Mouse (Mus musculus) heart, postnatal 0 days (tissue): Measurements from ENCODE around the gene Faap24.

Source experiments
- CTCF ChIP-seq: IDR thresholded peaks from 2 replicates; pipeline ENCODE4 v1.5.1; 2016; ENCODE audit warnings: antibody characterized with exemption, control low read depth, low read depth
- EP300 ChIP-seq: IDR thresholded peaks from 2 replicates; pipeline ENCODE4 v1.6.1; 2016; ENCODE audit warnings: antibody characterized with exemption, low read depth

DNA sequence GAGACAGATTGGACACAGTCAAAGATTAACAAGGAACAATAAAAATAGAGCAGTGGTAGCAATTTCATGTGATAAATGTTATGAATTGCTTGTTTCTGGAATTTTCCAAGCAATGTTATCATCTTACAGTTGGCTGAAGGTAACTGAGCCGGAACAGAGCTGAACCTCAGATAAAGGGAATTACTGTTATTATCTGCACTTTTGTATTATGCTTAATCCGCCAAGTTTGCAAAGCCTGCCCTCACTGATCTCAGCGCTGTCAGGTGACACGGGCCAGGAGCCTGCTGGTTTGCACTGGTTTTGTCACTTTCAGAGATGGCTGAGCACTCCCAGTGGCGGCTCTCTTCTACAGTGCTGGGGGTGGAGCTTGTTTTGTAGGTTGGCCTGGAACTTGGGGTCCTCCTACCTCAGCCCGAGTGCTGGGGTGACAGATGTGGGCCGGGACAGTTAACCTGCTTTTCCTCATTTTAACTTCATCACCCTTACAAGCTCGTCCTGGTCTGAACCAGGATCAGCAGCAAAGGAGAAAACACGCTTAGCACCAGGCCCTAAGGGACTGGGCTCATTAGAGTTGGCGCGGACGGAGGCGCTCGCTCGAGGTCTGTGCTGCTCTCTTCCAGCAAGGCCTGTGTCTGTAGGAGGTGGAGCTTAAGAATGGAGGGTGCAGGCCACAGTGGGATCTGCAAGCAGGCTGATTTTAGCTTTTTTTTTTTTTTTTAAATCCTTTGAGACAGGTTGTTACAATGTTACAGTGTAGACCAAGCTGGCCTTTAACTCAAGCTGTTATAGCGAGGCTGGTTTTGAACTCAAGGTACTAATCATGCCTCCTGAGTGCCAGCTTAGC is 23.3 kb downstream of the Faap24 start:
- TF ChIP-seq CTCF (no peak), EP300 (no peak)
